Mouse (Mus musculus): ENCODE data around the gene Tmx1.

Gene Tmx1

GRCm38 (mm10) chr12:70452726-70453645, at the start of gene Tmx1:
Gene Tmx1, plus strand, starts transcription at chr12:70453095.
- peak; percentile 96 for DNase-seq (ENCODE audit: low read depth, low spot score)

GRCm38 (mm10) chr12:70404327-70404726, 48.6 kb upstream of the Tmx1 start:
- DNase-seq (ENCODE audit: low read depth, low spot score), result no peak

GRCm38 (mm10) chr12:70408396-70408795, 44.5 kb upstream of the Tmx1 start:
- no peak for DNase-seq (ENCODE audit: low read depth, low spot score)

GRCm38 (mm10) chr12:70409600-70409999, 43.3 kb upstream of the Tmx1 start:
- no peak for DNase-seq (ENCODE audit: low read depth, low spot score)

- DNase-seq (ENCODE audit: low read depth, low spot score), result peak; percentile 56
These were observed 32.7 kb upstream of the Tmx1 start for GRCm38 (mm10) chr12:70420216-70420615.

- DNase-seq (ENCODE audit: low read depth, low spot score), result no peak
These were observed 31.9 kb upstream of the Tmx1 start for GRCm38 (mm10) chr12:70421028-70421427.

- peak; percentile 74 for DNase-seq (ENCODE audit: low read depth, low spot score)
These were observed 30.4 kb upstream of the Tmx1 start for GRCm38 (mm10) chr12:70422322-70423118.

- no peak for DNase-seq (ENCODE audit: low read depth, low spot score)
These were observed 25.0 kb upstream of the Tmx1 start for GRCm38 (mm10) chr12:70427885-70428284.

GRCm38 (mm10) chr12:70429637-70430036, 23.3 kb upstream of the Tmx1 start:
- no peak for DNase-seq (ENCODE audit: low read depth, low spot score)

- peak; percentile 34 for DNase-seq (ENCODE audit: low read depth, low spot score)
These were observed 22.5 kb upstream of the Tmx1 start for GRCm38 (mm10) chr12:70430307-70430950.

GRCm38 (mm10) chr12:70431428-70431827, 21.5 kb upstream of the Tmx1 start:
- DNase-seq (ENCODE audit: low read depth, low spot score), result no peak

GRCm38 (mm10) chr12:70449961-70450360, 2.9 kb upstream of the Tmx1 start:
- DNase-seq (ENCODE audit: low read depth, low spot score), result no peak

GRCm38 (mm10) chr12:70451533-70451932, 1.4 kb upstream of the Tmx1 start:
- no peak for DNase-seq (ENCODE audit: low read depth, low spot score)

- no peak for DNase-seq (ENCODE audit: low read depth, low spot score)
These were observed 752 bp upstream of the Tmx1 start for GRCm38 (mm10) chr12:70452143-70452542.

- no peak for DNase-seq (ENCODE audit: low read depth, low spot score)
These were observed 2.3 kb downstream of the Tmx1 start for GRCm38 (mm10) chr12:70455226-70455625.

GRCm38 (mm10) chr12:70459546-70459945, 6.7 kb downstream of the Tmx1 start:
- DNase-seq (ENCODE audit: low read depth, low spot score), result no peak

- no peak for DNase-seq (ENCODE audit: low read depth, low spot score)
These were observed 11.1 kb downstream of the Tmx1 start for GRCm38 (mm10) chr12:70464016-70464415.

- no peak for DNase-seq (ENCODE audit: low read depth, low spot score)
These were observed 22.4 kb downstream of the Tmx1 start for GRCm38 (mm10) chr12:70475336-70475735.

GRCm38 (mm10) chr12:70476884-70477576, 24.1 kb downstream of the Tmx1 start:
- no peak for DNase-seq (ENCODE audit: low read depth, low spot score)

GRCm38 (mm10) chr12:70477593-70478287, 24.8 kb downstream of the Tmx1 start:
- DNase-seq (ENCODE audit: low read depth, low spot score), result peak; percentile 68

- no peak for DNase-seq (ENCODE audit: low read depth, low spot score)
These were observed 33.1 kb downstream of the Tmx1 start for GRCm38 (mm10) chr12:70485956-70486355.
